Mouse (Mus musculus): Measurements from ENCODE around the gene Polk.

The Polk gene

GRCm38 (mm10) chr13:96528776-96529175 is 13.6 kb downstream of the Polk start:
- DNase-seq (ENCODE audit: low read depth) = no peak

GRCm38 (mm10) chr13:96527856-96528255 is 14.5 kb downstream of the Polk start:
- no peak for DNase-seq (ENCODE audit: low read depth)

GRCm38 (mm10) chr13:96527022-96527421 is 15.4 kb downstream of the Polk start:
- DNase-seq (ENCODE audit: low read depth) = no peak

- no peak for DNase-seq (ENCODE audit: low read depth)
These were observed 21.1 kb downstream of the Polk start for GRCm38 (mm10) chr13:96521294-96521693.

- DNase-seq (ENCODE audit: low read depth) = no peak
These were observed 25.0 kb downstream of the Polk start for GRCm38 (mm10) chr13:96517335-96517734.

GRCm38 (mm10) chr13:96516249-96516648 is 26.1 kb downstream of the Polk start:
- no peak for DNase-seq (ENCODE audit: low read depth)

GRCm38 (mm10) chr13:96514154-96514942 is 28.0 kb downstream of the Polk start:
- no peak for DNase-seq (ENCODE audit: low read depth)

GRCm38 (mm10) chr13:96511893-96512292 is 30.5 kb downstream of the Polk start:
- DNase-seq (ENCODE audit: low read depth) = no peak

- DNase-seq (ENCODE audit: low read depth) = peak; percentile 15
These were observed 31.1 kb downstream of the Polk start for GRCm38 (mm10) chr13:96511262-96511661.

- peak; percentile 69 for DNase-seq (ENCODE audit: low read depth)
These were observed 31.7 kb downstream of the Polk start for GRCm38 (mm10) chr13:96510635-96511034.

- no peak for DNase-seq (ENCODE audit: low read depth)
These were observed 34.8 kb downstream of the Polk start for GRCm38 (mm10) chr13:96507541-96507940.

- no peak for DNase-seq (ENCODE audit: low read depth)
These were observed 36.1 kb downstream of the Polk start for GRCm38 (mm10) chr13:96506313-96506712.

- DNase-seq (ENCODE audit: low read depth) = no peak
These were observed 36.7 kb downstream of the Polk start for GRCm38 (mm10) chr13:96505661-96506060.

- no peak for DNase-seq (ENCODE audit: low read depth)
These were observed 42.5 kb downstream of the Polk start for GRCm38 (mm10) chr13:96499891-96500290.

- DNase-seq (ENCODE audit: low read depth) = no peak
These were observed 45.7 kb downstream of the Polk start for GRCm38 (mm10) chr13:96496630-96497029.

GRCm38 (mm10) chr13:96490433-96490832 is 51.9 kb downstream of the Polk start, which contains the start of gene Gm17622:
TSS of gene Gm17622 (plus strand) at chr13:96490733.
- DNase-seq (ENCODE audit: low read depth) = no peak

GRCm38 (mm10) chr13:96487968-96488367 is 54.4 kb downstream of the Polk start:
- no peak for DNase-seq (ENCODE audit: low read depth)

GRCm38 (mm10) chr13:96487230-96487629 is 55.1 kb downstream of the Polk start:
- DNase-seq (ENCODE audit: low read depth) = peak; percentile 6

- no peak for DNase-seq (ENCODE audit: low read depth)
These were observed 63.4 kb downstream of the Polk start for GRCm38 (mm10) chr13:96478991-96479390.

GRCm38 (mm10) chr13:96477226-96477625 is 65.2 kb downstream of the Polk start:
- no peak for DNase-seq (ENCODE audit: low read depth)

GRCm38 (mm10) chr13:96470957-96471356 is 71.4 kb downstream of the Polk start, which contains the start of gene Ankdd1b:
TSS of gene Ankdd1b (minus strand) at chr13:96471198.
- no peak for DNase-seq (ENCODE audit: low read depth)

GRCm38 (mm10) chr13:96470556-96470955 is 71.8 kb downstream of the Polk start:
- DNase-seq (ENCODE audit: low read depth) = no peak

- DNase-seq (ENCODE audit: low read depth) = no peak
These were observed 73.7 kb downstream of the Polk start for GRCm38 (mm10) chr13:96468678-96469077.

GRCm38 (mm10) chr13:96465315-96465714 is 77.1 kb downstream of the Polk start:
- DNase-seq (ENCODE audit: low read depth) = no peak
